Mouse (Mus musculus): ENCODE measurements around the gene Cabcoco1. TPM values are rescaled to one million over a fixed set of nuclear protein-coding genes. Genes with fewer than 3 reads are reported as not detected.

Cabcoco1 gene
- total RNA-seq, 2 experiments from 2014 or later = 0.34 to 0.58 TPM

DNA sequence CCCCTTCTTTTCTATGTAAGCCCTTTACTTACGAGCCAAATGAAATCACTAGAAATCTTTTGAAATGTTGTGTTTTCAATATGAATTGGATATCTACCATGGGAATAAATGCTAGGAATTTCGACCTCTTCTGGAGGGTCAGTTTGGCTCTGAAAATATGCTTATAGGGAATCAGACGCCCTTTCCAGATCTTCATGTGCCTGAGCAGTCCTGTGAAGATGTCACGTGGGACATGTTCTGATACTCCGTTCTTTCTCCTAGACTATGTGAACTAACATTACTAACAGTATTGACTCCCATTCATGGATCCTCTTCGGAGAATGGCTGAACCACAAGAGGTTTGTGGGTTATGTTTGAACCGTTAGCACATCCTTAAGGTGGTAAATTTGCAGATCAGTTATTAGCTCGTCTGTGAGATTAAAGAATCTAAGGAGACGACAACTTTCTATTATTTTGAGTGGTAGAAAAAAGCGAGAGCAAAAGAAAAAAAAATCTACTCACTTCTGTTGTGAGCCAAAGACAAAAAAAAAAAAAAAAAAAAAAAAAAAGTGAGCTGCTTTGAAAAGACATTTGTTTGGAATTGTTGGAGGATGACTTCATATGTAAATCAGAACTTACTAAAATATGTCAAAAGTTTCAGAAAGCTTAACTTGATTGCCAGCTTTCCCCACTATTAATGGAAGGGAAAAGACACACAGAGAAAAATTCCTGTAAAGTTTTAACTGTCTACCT, 99.6 kb downstream of the Cabcoco1 start:
- ATAC-seq (replicated peaks; ENCODE audit: low FRiP score, poor library complexity, severe bottlenecking) = no peak

DNA sequence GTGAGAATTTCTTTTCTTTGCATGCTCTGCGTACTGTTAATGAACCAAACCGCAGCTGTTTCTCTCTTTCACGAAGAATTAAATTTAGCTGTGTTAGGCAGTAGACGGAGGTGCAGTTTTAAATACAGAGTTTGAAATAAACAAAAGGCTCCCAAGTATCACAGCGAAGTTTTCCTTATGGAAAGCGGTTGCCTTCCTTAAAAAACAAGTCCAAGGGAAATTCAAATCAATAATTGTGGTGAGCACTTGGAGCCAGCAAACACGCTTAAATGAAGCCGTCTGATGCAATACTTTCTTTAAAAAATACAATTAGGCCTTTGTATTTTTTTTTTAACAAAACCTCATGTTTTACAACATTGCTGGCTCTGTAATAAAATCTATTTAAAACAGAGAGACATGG, 101.2 kb downstream of the Cabcoco1 start:
- no peak for ATAC-seq (replicated peaks; ENCODE audit: low FRiP score, poor library complexity, severe bottlenecking)

DNA sequence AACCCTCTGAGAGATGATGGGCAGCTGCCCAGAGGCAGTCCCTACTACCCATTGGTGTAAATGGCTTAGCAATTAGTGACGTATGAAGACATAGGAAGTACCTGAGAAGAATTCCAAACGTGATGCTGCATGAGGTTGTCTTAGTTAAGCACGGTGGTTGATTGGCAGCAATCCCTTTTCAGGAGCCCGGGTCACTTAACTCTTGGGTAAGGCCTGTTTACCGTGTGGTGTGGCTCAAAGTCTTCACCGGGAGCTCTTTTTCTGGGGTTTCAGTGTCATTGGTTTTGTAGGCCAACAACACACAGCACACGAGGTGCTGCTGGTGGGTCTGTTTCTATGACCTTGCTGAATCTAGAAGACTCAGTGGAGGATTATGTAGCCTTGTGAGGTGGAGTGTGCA, 105.9 kb downstream of the Cabcoco1 start:
- ATAC-seq (replicated peaks; ENCODE audit: low FRiP score, poor library complexity, severe bottlenecking) = no peak

DNA sequence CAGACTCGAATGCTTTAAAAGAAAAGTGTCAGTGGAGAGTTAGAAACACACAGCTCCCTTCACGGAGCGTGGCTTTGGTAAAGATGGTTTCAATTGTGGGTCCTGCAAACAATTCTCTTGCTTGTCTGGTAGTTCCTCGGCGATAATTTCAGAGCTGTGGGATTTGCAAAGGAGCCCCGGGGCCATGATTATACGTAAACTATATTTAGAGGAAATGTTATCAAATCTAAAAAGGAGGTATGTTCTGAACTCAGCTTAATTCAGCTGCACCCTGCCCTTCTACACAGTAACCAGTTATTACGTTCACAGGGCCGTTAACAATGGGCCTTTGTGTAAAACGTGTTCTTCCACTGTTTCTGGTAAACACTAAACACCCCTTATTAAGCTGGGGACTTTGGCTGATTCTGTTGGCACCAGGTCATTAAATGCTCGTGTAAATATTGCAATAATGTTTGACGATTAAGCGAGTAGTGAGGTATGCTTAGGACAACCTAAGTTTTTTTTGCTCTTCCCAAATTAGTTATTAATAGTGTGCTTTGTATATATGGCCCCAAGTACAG, 106.6 kb downstream of the Cabcoco1 start:
- no peak for ATAC-seq (replicated peaks; ENCODE audit: low FRiP score, poor library complexity, severe bottlenecking)

DNA sequence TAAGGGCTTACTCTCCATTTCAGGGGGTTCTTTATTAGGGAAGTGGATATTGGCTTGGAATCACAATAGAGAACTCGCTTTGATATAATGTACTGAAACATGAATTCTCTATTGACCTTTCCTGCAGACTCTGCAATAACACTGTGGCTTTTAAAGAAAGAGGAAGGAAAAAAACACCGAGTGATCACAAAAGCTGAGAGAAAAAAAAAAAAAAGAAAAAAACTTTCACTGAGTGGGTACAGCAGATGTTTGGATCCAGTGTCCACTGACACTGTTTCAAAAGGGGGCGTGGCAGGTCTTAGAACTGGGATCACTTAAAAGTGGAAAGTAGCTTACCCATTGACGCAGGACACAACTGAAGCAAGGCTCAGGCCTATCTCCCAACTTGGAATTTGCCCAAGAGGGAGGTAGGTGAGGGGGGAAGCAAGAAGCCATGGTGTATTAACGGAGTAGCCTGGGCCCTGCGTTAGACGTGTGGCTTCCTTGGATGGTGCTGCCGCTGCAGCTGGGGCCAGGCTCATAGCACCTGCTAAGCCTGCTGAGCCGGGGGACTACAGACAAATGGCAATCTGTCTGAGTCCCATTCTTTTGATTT, 107.6 kb downstream of the Cabcoco1 start:
- no peak for ATAC-seq (replicated peaks; ENCODE audit: low FRiP score, poor library complexity, severe bottlenecking)

DNA sequence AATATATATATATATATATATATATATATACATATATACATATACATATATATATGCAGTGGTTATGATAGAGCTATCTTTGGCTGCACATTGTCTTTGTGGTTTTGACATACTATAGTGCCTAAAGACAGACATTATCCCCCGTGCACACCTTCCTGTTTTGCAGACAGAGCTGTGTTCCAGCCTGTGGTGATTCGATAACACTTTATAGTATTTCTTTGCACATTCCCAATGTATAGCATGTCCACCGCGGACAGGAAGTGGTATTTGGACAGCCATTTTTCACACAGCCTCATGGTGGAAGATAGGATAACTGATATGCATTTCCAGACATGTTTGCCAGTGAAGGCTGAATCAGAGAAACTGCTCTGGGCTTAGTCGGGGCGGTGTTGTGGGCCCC, 110.3 kb downstream of the Cabcoco1 start:
- no peak for ATAC-seq (replicated peaks; ENCODE audit: low FRiP score, poor library complexity, severe bottlenecking)

DNA sequence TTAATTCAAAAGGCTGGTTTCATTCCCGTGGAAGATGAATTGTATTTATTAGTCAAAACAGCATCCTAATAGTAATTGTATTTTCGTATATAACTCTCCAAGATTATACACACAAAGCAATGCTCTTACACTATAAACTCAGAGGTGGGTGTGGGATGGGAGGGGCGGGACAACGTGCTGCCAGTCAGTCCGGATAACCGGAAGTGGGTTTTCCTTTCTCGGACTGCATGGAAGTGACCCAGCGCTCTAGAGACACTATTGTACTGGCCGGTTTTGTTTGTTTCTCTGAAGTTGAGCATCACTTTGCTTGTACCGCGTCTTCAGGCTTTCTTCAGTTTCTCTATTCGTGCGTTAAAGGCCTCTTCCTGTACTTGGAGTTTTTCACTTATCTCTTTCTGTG, 110.8 kb downstream of the Cabcoco1 start:
- ATAC-seq (replicated peaks; ENCODE audit: low FRiP score, poor library complexity, severe bottlenecking) = no peak

DNA sequence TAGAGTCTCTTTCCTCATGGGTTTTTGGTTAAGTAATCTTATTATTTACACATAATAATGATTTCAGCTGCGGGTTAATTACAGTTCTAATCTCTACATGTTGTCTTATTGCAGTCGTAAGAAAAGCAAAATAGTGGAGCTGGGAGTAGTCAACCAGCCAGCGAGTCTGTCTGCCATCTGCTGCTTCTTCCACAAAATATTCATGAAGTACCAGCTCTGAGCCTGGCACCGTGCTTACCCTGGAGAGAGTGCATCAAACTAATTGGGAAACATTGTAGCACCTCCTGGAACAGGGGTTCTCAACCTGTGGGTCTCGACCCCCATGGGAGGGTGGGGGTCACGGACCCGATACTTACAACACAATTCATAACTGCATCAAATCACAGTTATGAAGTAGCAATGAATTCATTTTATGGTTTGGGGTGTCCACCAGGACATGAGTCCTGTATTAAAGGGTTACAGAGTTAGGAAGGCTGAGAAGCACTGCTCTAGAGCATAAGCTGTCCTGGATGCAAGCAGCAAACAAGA, 121.2 kb downstream of the Cabcoco1 start:
- ATAC-seq (replicated peaks; ENCODE audit: low FRiP score, poor library complexity, severe bottlenecking) = no peak

DNA sequence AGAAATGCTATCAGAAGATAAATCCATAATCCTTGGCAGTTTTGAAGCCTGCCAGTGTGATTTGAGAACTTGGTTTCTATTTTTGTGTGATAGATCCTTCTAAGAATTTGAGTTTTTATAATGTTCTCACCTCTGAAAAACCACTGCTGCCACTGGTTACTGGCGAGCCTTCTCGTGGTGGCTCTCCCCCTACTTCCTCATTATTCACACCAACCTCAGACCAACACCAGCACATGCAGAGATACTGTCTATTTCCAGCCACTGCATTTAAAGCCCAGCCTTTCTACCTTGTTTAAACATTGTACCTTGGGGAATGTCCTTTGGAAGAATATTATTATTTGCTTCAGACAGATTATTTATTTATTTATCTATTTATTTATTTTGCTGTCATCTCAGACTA, 121.8 kb downstream of the Cabcoco1 start:
- no peak for ATAC-seq (replicated peaks; ENCODE audit: low FRiP score, poor library complexity, severe bottlenecking)

DNA sequence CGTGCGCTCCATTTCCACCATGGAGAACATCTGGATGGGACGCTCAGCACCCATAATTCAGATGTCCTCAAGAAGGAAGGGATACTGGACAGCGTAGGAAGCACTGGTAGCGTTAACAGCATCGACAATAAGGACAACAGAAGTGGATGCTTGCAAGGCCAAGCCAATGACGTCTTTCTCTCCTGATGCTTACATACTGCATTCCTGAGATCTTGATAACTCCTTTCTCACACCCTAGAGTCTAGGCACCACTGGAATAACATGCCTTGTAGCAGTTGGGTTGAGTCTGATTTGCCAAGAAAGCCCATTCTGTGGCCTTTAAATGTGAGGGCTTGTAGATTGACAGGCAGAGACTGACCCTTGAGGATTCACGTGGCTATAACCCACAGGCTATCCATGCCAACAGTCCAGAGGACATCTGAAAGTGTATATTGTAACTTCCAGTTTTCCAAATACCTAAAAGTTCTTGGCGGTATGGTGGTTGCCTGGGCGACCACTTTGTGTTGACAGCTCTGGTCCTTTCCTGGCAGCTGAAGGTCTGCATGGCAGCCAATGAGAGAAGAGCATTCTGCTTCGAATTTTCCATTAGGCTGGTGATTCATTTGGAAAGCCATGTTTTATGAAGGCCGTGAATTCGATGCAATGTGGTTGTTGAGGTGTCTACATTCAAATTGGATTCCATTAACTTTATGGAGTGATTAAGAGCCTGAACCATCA, 124.5 kb downstream of the Cabcoco1 start:
- no peak for ATAC-seq (replicated peaks; ENCODE audit: low FRiP score, poor library complexity, severe bottlenecking)

DNA sequence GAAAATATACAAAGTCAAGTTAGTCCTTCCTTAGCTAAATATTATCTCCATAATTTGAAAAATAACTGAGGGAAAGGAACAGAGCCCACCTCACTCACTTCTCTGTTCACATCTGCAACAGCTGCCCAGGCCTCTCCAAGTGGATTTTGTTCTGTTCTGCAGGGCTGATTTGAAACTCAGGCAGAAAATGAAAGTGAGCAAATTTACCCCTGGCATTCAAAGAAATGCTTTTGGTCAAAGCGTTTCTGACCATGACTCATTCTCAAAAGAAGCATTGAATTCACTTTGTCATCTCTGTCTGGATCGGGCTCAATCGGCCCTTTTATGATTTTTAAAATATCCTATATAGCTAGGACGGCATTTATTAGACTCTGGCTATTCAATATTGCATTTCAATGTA, 135.8 kb downstream of the Cabcoco1 start:
- ATAC-seq (replicated peaks; ENCODE audit: low FRiP score, poor library complexity, severe bottlenecking) = no peak

DNA sequence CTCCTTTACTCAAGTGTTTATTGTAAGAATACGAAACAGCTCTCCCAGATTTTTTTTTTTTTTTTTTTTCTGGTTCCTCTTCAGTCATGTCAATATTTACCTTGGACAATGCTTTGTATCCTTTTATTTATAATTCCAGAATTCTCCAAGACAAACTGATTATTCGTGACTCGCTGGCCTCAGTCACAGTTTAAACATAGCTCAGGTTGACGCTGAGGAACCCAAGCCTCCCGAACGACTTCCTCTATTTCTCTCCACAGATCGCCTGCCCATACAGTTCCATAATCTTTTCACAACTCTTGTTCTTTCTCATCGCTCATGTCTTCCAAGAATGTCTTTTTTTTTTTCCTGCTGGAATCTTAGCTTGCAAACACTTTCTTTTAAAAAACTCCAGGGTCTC, 144.9 kb downstream of the Cabcoco1 start:
- no peak for ATAC-seq (replicated peaks; ENCODE audit: low FRiP score, poor library complexity, severe bottlenecking)

DNA sequence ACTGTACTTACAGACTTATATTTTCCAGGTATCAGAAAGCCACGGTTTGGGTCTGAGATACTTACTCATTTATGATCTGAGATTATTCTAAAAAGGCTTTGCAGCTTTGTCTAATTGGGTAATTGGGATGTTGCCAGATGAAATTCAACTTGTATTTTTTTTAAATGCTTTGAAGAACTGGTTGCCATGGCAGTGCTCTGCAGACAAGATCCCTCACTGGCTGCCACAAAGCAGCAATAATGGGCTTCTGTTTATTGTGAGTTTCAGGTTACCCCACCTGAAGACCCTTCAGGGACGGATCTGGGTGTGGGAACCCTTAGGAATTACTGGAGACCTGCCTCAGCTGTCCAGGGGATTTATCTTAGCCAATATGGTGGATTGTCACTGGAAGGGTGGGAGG, 145.6 kb downstream of the Cabcoco1 start:
- no peak for ATAC-seq (replicated peaks; ENCODE audit: low FRiP score, poor library complexity, severe bottlenecking)

DNA sequence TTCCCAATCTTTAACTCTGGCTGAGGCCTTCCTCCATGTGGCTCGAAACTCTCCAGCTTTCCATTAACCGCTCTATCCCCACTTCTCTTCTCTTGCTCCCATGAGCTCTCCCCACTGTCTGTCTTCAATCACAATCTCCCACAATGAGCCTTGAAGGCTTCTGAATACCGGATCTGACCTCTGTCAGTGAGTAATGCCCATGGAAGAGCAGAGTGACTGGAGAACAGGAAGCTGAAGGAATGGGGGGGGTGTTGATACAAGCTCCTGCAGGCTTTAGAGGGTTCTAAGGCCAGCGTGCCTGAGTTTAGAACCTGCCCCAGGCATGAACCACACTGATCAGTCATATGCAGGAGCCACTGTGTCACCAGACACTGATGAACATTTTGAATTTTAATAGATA, 150.1 kb downstream of the Cabcoco1 start:
- no peak for ATAC-seq (replicated peaks; ENCODE audit: low FRiP score, poor library complexity, severe bottlenecking)

DNA sequence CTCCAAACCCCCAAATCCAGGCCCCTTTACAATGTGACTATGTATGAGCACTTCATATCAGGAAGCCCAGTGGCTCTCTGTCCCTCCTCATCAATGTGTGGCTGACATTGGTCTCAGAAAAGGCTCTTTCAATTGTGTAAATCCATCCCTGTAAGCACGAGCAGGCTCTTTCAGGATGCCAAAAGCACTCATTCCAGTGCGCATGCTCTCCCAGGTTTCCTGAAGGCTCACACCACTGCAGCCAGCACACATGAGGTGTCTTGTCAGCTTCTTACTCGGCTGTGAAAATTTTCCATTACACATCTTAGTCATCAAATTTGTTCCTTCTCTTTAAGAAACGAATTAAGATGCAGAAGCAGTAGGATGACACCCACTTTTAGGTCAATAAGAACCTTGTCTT, 152.9 kb downstream of the Cabcoco1 start:
- ATAC-seq (replicated peaks; ENCODE audit: low FRiP score, poor library complexity, severe bottlenecking) = no peak

DNA sequence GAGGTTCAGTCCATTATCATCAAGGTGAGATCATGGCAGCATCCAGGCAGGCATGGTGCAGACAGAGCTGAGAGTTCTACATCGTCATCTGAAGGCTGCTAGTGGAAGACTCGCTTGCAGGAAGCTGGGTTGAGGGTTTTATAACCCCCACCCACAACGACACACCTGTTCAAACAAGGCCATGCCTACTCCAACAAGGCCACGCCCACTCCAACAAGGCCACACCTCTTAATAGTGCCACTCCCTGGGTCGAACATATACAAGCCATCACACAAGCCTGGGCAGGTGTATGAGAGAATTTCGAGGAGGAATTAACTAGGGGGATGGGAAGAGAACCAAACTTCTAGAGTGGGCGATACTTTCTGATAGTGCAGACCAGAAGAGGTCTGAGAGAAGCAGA, 153.6 kb downstream of the Cabcoco1 start:
- ATAC-seq (replicated peaks; ENCODE audit: low FRiP score, poor library complexity, severe bottlenecking) = no peak

Other genes starting within 250 kb of the Cabcoco1 start
- gene Tmem26, start 181.8 kb upstream of the Cabcoco1 start, total RNA-seq (2015; ENCODE audit: low replicate concordance) = 2.3 and 3.3 TPM in 2 replicates
- gene Tmem26, start 181.8 kb upstream of the Cabcoco1 start, total RNA-seq (2017; ENCODE audit: low replicate concordance) = 0.14 and 3.4 TPM in 2 replicates

All from erythroblast, adult 5-6 weeks (primary cell).